Mouse (Mus musculus) ovary, adult 2 months (tissue): ENCODE measurements around the gene Pdhx. TPM values are rescaled to one million over a fixed set of nuclear protein-coding genes. Genes with fewer than 3 reads are reported as not detected.

Experiments used
- polyA plus RNA-seq: library from polyadenylated mRNA; depleted of rRNA; stranded (reverse); fragments of >200 nt; gene quantifications from 2 replicates; pipeline ENCODE4 v1.2.3, GENCODE M21; 2012; rRNA removed

Gene Pdhx
- polyA plus RNA-seq = 10.6 and 10.8 TPM in 2 replicates

GRCm38 (mm10) chr2:103073219-103073982 lies at the start of gene Pdhx, which contains the start of gene Apip:
TSS of gene Pdhx (minus strand) at chr2:103073513.
TSS of gene Apip (plus strand) at chr2:103073675.

Other genes starting within 250 kb of the Pdhx start
- gene Cd44, start 171.8 kb downstream of the Pdhx start, polyA plus RNA-seq = 12.1 and 13.1 TPM in 2 replicates
- gene Apip, start 162 bp upstream of the Pdhx start, polyA plus RNA-seq = 17.7 and 19.7 TPM in 2 replicates
- gene Ehf, start 229.8 kb upstream of the Pdhx start, polyA plus RNA-seq = 56.0 and 60.6 TPM in 2 replicates